Mouse (Mus musculus) liver, postnatal 0 days (tissue): ENCODE results near the gene Fcrl6.
A peak's percentile ranks its signal among the peaks of the same experiment; 100 is the strongest.

Experiments used
- CTCF ChIP-seq: sonication (generic); IDR thresholded peaks from 2 replicates; pipeline ENCODE4 v1.5.1; 2016; ENCODE audit warnings: antibody characterized with exemption, low read depth
- EP300 ChIP-seq: IDR thresholded peaks from 2 replicates; pipeline ENCODE4 v1.6.1; 2016; ENCODE audit warnings: antibody characterized with exemption, low read depth, mild to moderate bottlenecking

- TF ChIP-seq EP300 = no peak
- TF ChIP-seq CTCF = peak; percentile 63
These were observed 7.9 kb downstream of the Fcrl6 start for GRCm38 (mm10) chr1:172594495-172594894.
